Mouse (Mus musculus) bone marrow macrophage, adult 2 months (primary cell): ENCODE results near the gene Fbxw26. TPM values are rescaled to one million over a fixed set of nuclear protein-coding genes. Genes with fewer than 3 reads are reported as not detected.
"Not testable (repeated sequence)": the region's sequence is repeated elsewhere in the genome, so short reads cannot be mapped to it uniquely, and the experiment has no call there.

Source experiments
- H3K27ac ChIP-seq: 2 replicates; pipeline ENCODE4 v1.5.1; 2012; ENCODE audit warnings: low read depth, low read length; ENCODE audit not compliant: insufficient read depth
- H3K4me1 ChIP-seq: 2 replicates; pipeline ENCODE4 v1.6.1; 2012; ENCODE audit warnings: low read length; ENCODE audit not compliant: control insufficient read depth, insufficient read depth
- H3K4me3 ChIP-seq: 2 replicates; pipeline ENCODE4 v1.5.1; 2012; ENCODE audit warnings: mild to moderate bottlenecking, low read length, moderate library complexity; ENCODE audit not compliant: insufficient read depth
- CTCF ChIP-seq: IDR thresholded peaks from 2 replicates; pipeline ENCODE4 v1.5.1; 2012; ENCODE audit warnings: low read depth, mild to moderate bottlenecking, low read length, moderate library complexity
- POLR2A ChIP-seq: IDR thresholded peaks from 2 replicates; pipeline ENCODE4 v1.6.1; 2012; ENCODE audit warnings: mild to moderate bottlenecking, low read depth, low read length, borderline replicate concordance
- polyA plus RNA-seq: library from polyadenylated mRNA; stranded (reverse); fragments of >200 nt; gene quantifications from 2 replicates; pipeline ENCODE4 v1.2.4, GENCODE M21; 2012; ENCODE audit not compliant: missing spikeins, insufficient read depth, insufficient read length

The Fbxw26 gene
- polyA plus RNA-seq, result not detected in 2 replicates

GRCm38 (mm10) chr9:109745989-109746388 lies at the start of gene Fbxw26:
TSS of gene Fbxw26 (minus strand) at chr9:109746089.
- not testable (repeated sequence) for H3K4me1 ChIP-seq, H3K27ac ChIP-seq, H3K4me3 ChIP-seq

- H3K4me1 ChIP-seq, result no peaks in the 10 kb centered on the region
- TF ChIP-seq POLR2A (no peak), CTCF (no peak)
- no peak overlapping the region for H3K27ac ChIP-seq
- no peak overlapping the region for H3K4me3 ChIP-seq
These were observed 49.3 kb upstream of the Fbxw26 start for GRCm38 (mm10) chr9:109795221-109795620.

- not testable (repeated sequence) for H3K4me3 ChIP-seq, H3K27ac ChIP-seq, H3K4me1 ChIP-seq
These were observed 44.7 kb upstream of the Fbxw26 start, which contains the start of gene Fbxw27 for GRCm38 (mm10) chr9:109790570-109790969. TSS of gene Fbxw27 (minus strand) at chr9:109790670.

GRCm38 (mm10) chr9:109766841-109767240 lies 21.0 kb upstream of the Fbxw26 start:
- not testable (repeated sequence) for H3K4me3 ChIP-seq, H3K27ac ChIP-seq, H3K4me1 ChIP-seq

- not testable (repeated sequence) for H3K4me1 ChIP-seq, H3K27ac ChIP-seq, H3K4me3 ChIP-seq
These were observed 43.3 kb downstream of the Fbxw26 start, which contains the start of gene Fbxw18 for GRCm38 (mm10) chr9:109702600-109702999. TSS of gene Fbxw18 (minus strand) at chr9:109702700.

GRCm38 (mm10) chr9:109685299-109685698 lies 60.6 kb downstream of the Fbxw26 start:
- Histone ChIP-seq H3K4me3 (no peak overlapping the region), H3K4me1 (no peaks in the 10 kb centered on the region), H3K27ac (no peak overlapping the region)
- no peak for TF ChIP-seq CTCF
- no peak for TF ChIP-seq POLR2A

Other genes with a start within 250 kb of the Fbxw26 start
- not detected in 2 replicates for gene Fbxw15, start 177.8 kb downstream of the Fbxw26 start, polyA plus RNA-seq
- not detected in 2 replicates for gene Fbxw24, start 120.0 kb downstream of the Fbxw26 start, polyA plus RNA-seq
- not detected in 2 replicates for gene Fbxw25, start 81.4 kb downstream of the Fbxw26 start, polyA plus RNA-seq
- not detected in 2 replicates for gene Fbxw18, start 43.4 kb downstream of the Fbxw26 start, polyA plus RNA-seq
- not detected in 2 replicates for gene Fbxw27, start 44.6 kb upstream of the Fbxw26 start, polyA plus RNA-seq
- gene Spink8, start 66.2 kb upstream of the Fbxw26 start, polyA plus RNA-seq, result not detected in 2 replicates
- gene Nme6, start 86.7 kb upstream of the Fbxw26 start, polyA plus RNA-seq, result 13.9 and 17.6 TPM in 2 replicates
- not detected in 2 replicates for gene Camp, start 103.5 kb upstream of the Fbxw26 start, polyA plus RNA-seq
- gene Cdc25a, start 129.5 kb upstream of the Fbxw26 start, polyA plus RNA-seq, result 8.0 and 8.9 TPM in 2 replicates
- 60.7 and 66.0 TPM in 2 replicates for gene Map4, start 185.4 kb upstream of the Fbxw26 start, polyA plus RNA-seq